Mouse (Mus musculus): ENCODE results near the gene Slc22a21. TPM values are rescaled to one million over a fixed set of nuclear protein-coding genes. Genes with fewer than 3 reads are reported as not detected.

Gene Slc22a21
- polyA plus RNA-seq, 1 experiment from 2014 or later = 1.4 TPM

Other genes starting within 250 kb of the Slc22a21 start
- gene Irf1, start 210.3 kb downstream of the Slc22a21 start, polyA plus RNA-seq (2016; fragmentation: Nextera tagmentation; extraction: Ambion mirVana) = 7.3 and 7.5 TPM in 2 replicates
- gene Gm17334, start 207.1 kb downstream of the Slc22a21 start, polyA plus RNA-seq (2016; fragmentation: Nextera tagmentation; extraction: Ambion mirVana) = 0.13 TPM in 1 of 2 replicates, not detected in the other
- 0.30 and 0.83 TPM in 2 replicates for gene Gm12216, start 121.1 kb downstream of the Slc22a21 start, polyA plus RNA-seq (2016; fragmentation: Nextera tagmentation; extraction: Ambion mirVana)
- 2.4 and 3.3 TPM in 2 replicates for gene Slc22a5, start 88.7 kb downstream of the Slc22a21 start, polyA plus RNA-seq (2016; fragmentation: Nextera tagmentation; extraction: Ambion mirVana)
- gene Slc22a4, start 47.8 kb upstream of the Slc22a21 start, polyA plus RNA-seq (2016; fragmentation: Nextera tagmentation; extraction: Ambion mirVana) = 39.5 and 42.0 TPM in 2 replicates
- 4.4 and 4.9 TPM in 2 replicates for gene Pdlim4, start 88.7 kb upstream of the Slc22a21 start, polyA plus RNA-seq (2016; fragmentation: Nextera tagmentation; extraction: Ambion mirVana)
- gene P4ha2, start 119.8 kb upstream of the Slc22a21 start, polyA plus RNA-seq (2016; fragmentation: Nextera tagmentation; extraction: Ambion mirVana) = 9.9 and 10.3 TPM in 2 replicates